Mouse (Mus musculus) urinary bladder, postnatal 10 days (tissue): ENCODE data around the gene Taf1.
A peak's percentile ranks its signal among the peaks of the same experiment; 100 is the strongest.
"Not testable (repeated sequence)": the region's sequence is repeated elsewhere in the genome, so short reads cannot be mapped to it uniquely, and the experiment has no call there.

ENCODE experiments used
- DNase-seq: peaks from one replicate; pipeline ENCODE4 v3.0.0; 2022; ENCODE audit warnings: low spot score

Taf1 gene

DNA sequence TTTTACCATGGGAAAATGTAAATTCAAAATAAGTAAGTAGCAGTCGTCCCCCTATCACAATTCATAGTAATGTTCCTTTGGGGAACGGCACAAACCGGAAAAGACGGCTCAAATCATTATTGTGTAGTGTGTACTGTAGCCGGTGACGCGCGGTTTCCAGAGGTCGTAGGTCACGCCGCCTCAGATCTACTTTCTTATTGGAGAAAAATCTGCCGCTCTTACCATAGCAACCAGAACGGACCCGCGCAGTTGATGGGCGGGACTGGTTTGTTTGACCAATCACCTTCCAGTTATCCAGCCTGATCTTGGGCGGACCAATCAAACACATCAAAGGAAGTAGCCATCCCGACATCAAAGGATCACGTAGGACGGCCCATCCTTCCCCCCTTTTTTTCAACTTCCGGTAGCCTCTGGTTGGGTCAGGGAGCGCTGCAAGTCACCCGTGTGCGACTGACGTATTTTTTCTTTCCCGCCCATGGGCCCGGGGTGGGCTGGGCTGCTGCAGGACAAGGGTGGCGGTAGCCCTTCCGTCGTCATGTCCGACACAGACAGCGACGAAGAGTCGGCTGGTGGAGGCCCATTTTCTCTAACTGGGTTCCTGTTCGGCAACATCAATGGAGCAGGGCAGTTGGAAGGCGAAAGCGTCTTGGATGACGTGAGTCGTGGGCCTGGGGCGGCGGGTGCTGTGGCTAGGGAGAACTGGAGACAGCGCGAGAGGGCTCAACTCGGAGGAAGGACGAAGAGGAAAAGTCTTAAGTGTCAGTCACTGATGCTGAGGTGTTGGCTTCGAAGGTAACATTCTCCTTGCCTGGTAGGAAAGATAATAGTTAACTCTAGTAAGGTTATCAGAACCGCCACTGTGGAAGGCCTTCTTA, at the start of gene Taf1:
Gene Taf1, plus strand, starts transcription at position 388 of the 875 bp plus-strand sequence.
- DNase-seq = peak; percentile 70

DNA sequence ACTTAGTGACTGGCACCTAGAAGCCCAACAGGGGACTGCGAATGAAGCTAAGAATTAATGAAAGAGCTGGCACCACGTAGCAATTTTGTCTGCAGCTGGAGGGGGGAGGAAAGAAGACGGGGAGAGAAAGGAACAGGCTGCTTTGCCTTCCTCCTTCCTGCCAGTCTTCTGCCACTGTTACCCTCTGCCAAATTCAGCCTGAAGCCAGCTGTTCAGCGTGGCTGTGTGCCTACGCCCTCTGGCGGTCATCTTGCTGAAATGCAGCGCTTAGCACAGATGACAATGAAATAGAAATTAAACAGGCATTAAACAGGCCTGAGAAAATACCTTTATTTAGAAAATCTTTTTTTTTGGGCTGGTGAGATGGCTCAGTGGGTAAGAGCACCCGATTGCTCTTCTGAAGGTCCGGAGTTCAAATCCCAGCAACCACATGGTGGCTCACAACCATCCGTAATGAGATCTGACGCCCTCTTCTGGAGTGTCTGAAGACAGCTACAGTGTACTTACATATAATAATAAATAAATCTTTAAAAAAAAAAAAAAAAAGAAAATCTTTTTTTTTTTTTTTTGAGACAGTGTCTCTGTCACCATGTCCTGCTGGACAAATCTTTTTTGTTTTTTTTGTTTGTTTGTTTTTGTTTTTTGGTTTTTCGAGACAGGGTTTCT, 45.9 kb upstream of the Taf1 start:
- DNase-seq = not testable (repeated sequence)

DNA sequence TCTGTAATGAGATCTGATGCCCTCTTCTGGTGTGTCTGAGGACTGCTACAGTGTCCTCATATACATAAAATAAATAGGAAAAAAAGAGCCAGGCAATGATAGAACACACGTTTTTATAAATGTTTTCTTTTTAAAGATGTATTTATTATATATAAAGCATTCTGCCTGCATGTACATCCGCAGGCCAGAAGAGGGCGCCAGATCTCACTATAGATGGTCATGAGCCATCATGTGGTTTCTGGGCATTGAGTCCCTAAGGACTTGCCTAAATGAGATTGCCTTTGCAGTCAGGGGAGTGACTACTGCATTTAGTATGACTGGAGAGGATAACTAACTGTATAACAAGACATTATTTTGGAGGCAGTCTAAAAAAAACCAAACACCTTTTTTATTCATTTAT, 27.9 kb upstream of the Taf1 start:
- DNase-seq = no peak

DNA sequence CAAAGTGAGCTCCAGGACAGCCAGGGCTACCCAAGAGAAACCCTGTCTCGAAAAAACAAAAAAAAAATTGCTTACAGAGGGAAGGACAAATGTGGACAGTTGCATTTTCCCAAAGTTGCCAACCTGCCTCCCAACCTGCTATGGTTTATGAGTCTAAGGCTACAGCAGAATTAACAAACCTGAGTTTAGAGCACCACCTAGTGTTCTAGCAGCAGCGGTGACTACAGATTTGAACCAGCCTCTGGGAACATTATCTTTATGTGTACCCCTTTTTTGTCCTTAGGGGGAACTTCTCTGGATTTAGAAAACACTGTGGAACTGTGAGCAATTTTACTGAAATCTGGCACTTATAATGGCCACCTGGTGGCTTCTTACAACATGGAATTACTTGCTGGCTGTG, 16.8 kb upstream of the Taf1 start:
- DNase-seq = no peak

DNA sequence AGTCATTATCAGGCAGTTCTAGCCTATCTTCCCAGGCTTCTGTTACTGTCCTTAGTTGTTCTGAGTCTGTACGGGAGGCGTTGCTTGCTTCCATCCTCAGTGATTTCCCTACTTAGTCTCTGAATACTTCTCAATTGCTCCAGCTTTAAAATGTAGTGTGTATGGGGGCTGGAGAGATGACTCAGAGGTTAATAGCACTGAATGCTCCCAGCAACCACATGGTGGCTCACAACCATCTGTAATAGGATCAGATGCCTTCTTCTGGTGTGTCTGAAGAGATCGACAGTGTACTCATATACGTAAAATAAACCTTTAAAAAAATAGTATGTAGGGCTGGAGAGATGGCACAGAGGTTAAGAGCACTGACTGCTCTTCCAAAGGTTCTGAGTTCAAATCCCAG, 14.5 kb upstream of the Taf1 start:
- no peak for DNase-seq

DNA sequence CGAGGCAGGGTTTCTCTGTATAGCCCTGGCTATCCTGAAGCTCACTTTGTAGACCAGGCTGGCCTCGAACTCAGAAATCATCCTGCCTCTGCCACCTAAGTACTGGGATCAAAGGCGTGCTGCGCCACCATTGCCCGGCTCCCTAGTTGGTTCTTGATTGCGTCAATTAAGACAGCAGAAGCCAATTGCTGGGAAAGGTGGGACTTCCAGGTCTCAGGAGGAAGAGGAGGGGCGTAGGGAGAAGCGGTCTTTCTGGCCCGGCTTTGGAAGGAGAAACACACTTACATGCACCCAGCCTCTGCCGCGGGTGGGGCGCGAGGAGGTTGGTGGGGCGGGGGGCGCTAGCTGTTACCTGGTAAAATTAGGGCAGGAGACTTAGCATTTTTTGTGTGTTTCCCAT, 10.5 kb upstream of the Taf1 start:
- no peak for DNase-seq

DNA sequence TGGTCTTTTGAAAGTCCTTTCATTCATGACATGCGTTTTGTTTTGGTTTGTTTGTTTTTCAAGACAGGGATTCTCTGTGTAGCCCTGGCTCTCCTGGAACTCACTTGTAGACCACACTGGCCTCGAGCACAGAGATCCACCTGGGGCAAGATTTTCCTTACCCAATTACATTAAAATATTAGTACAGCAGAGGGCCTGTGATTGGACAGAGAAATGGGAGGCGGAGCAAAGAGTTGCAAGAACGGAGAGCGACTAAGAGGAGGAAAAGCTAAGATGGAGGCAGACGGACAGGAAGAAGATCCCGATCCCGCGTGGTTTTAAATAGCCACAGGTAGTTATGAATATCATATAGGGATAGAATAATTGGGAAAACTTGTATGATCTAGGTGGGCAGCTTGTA, 5.2 kb upstream of the Taf1 start:
- DNase-seq = no peak

DNA sequence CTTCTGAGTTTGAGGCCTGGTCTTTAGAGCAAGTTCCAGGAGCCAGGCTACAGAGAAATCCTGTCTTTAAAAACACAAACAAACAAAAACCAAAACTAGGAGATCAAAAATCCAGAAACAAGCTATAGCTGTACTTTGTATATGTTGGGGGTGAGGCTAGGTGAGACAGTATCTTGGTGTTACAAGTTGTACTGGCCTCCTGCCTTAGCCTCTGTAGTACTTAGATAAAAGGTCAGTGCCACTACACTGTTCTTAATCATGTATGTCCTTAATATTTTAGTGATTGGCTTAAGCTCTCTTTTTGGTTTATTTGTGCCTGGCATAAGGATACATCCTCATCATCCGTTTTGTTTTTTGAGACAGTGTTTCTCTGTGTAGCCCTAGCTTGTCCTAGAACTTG, 52.9 kb downstream of the Taf1 start:
- DNase-seq = no peak

DNA sequence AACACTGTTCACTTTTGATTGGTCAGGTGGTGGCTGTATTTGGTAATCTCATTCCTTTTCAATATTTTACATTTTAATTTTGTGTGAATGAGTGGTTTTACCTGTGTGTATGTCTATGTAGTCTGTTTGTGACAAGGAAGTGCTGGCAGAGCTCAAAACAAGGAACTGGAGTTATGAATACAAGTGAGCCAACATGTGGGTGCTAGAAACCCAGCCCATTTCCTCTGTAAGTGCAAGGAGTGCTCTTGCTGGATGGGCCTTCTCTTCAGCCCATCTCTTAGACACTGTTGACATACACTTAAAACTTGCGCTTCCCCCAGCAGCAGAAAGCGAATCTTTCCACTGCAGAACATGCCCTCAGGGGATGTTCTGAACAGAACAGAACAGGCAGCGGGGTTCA, 83.6 kb downstream of the Taf1 start:
- no peak for DNase-seq

DNA sequence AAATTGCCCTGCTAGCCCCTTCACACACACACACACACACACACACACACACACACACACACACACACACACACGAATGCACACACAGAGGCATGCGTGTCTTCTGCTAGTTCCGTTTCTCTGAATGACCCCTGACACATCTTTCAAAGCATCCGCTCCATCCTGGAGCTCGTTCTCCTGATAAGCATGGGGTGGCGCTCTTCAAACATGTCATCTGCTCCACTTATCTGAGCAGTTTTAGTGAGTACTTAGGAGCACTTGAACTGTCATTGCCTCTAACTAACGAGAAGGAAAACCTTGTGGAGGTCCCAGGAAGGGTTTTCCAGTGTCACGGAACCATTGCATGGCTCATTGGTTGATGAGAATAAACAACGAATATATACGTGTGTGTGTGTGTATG, 85.4 kb downstream of the Taf1 start:
- no peak for DNase-seq

DNA sequence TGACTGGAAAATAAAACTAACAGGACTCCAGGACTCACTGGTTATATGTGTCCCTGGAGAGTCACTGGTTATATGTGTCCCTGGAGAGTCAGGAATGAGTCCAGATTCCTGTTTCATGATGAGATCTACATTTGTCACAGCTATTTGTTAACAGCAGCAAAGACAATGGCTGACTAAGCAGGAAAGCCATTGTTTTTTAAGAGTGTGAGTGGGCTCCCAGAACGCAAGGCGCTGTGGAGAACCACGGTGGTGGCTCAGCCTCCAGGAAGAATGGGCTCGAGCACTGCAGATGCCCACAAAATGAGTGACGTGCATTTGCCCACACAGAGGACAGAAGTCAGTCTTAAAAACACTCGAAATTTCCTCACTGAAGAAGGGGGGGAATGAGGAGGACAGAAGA, 87.8 kb downstream of the Taf1 start:
- no peak for DNase-seq

DNA sequence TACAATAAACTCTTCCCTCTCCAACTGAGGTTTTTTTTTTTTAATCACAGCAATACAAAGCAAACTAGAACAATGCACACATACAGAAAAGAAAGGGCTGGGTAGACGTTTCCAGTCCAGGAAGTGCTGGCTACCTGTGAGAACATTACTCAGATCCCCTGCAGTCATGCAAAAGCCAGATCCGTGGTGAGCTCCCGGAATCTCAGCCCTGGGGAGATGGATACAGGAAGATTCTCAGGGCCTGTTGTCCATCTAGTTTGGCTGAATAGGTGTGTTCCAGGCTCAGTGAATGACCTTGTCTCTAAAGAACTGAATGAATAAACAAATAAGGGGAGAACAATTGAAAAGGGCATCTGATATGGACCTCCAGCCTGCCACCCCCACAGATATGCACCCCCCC, 90.0 kb downstream of the Taf1 start:
- no peak for DNase-seq

DNA sequence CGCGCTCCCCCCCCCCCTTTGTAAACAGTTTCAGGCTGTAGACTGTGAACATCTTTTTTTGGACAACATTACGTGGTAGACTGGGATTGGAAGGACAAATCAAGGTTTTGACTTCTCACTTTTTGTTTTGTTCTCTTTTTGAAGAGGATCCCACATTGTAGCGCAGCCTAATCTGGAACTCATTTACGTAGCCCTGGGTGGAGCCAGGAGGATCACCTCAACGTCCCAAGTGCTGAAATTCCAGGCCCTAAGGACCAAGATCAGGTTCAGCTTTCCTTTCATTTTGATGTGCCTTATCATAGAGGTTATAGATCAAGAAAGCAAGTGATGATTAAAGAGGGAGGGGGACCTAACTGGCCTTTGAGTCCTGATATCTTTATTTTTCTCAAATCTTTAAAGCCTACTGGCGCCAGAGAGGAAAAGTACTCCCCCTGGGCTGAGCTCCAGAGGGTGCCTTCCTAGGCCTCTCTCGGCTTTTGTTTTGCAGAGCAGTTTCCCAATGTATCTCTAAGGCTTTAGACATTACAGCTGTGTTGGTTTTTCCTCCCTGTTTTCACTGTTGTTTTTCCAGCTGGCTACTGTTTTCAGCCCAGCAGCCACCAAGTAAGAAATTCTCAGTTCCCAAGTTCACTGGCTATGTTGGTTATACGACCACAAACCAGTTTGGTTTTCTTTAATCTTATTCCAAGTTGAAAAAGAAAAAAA, 104.4 kb downstream of the Taf1 start:
- no peak for DNase-seq

DNA sequence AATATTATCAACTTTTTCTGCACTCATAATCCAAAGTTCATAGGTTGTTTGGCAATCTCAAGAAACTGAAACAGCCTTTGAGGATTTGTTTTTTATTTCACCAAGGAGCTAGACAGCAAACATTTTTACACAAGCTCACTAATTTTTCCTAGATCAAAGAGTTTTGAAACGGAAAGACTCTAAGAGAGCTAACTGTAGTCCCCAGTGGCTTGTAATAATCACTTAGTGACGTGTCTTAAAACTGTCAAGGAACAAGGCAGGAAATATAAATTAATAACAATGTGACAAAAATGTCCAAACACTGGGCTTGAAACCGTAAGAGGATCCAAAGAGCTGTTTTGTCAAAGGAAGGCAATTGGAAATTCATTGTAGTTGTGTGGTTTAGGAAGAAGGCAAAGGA, 106.3 kb downstream of the Taf1 start:
- DNase-seq = no peak

DNA sequence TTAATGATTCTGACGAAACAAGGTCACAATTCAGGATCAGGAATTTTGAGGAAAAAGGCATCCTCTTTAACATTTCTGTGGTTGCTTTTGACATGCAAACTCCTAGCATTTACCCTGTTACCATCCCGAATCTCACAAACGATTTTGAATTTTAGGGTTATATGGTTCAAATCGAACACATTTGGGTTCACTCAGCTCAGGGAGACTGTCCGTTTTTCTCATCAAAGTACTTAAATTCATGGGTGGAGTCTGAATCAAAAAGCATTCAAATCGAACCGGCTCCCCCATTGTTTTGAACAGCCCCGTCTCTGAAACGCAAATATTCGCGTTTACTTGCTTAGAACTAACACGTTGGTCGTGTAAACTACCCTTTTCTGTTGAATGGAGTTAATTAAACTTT, 106.8 kb downstream of the Taf1 start:
- no peak for DNase-seq

DNA sequence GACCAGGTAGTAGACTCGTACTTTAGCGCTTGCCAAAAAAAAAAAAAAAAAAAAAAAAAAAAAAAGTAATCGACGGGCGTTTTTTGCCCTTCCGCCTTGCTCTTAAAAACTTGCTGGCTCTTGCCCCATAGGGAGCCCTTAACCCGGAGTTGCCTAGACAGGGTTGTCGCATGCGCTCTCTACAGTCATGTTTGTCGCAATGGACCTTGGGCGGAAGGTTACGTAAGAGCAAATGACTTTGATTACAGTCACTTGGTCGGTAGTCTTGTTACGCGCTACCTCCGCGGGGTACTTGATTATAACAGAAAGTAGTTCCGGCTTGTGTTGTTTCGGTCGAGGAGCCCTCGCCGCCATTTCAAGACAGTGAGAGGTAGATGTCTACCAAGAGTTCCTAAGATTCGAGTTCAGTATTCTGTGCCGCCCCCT, 107.2 kb downstream of the Taf1 start, which contains the start of gene Ogt:
Gene Ogt, plus strand, starts transcription at position 320 of the 426 bp plus-strand sequence.
- peak; percentile 35 for DNase-seq

DNA sequence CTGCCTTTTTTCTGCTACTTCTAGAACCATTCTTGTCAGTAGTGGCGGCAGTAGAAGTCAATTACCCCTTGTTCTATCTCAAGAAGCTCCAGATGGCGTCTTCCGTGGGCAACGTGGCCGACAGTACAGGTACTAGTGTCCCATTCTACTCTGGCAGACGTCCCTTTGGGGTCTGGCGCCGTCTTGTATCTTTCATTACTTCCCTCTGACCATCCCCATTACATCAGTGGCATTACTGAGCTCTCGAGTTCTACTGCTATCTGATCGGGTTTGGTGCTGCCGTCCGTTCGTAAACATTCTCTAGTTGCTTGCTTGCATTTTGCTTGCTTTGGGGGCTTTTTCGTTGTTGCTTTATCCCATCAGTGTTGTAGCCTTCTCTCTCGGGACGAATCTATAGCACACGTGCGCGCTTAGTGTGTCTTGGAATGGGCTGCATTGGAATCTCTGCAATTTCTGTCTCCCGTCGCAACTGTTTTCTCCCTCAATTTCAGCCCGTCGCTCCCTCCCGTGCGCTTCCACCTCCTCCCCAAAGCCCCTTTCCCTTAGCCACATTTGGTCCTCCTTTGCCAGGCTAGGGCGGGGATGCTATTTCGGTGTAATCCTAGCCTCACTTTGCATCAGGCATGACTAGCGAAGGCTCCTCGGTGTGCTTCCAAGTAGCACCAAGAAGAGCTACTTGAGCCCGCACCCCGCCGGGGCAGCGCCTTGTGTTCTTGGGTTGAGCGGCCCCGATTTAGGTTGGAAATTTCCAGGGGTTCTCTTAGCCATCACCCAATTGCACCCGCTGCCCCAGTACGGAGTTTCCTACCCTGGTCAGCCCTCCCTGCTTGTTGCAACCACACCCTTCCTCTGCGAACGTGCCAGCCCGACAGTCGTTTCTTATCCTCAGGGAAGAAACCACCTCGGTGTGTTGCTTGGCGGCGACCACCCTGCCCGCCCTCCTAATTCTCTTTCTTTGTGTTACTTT, 107.9 kb downstream of the Taf1 start:
- DNase-seq = no peak

DNA sequence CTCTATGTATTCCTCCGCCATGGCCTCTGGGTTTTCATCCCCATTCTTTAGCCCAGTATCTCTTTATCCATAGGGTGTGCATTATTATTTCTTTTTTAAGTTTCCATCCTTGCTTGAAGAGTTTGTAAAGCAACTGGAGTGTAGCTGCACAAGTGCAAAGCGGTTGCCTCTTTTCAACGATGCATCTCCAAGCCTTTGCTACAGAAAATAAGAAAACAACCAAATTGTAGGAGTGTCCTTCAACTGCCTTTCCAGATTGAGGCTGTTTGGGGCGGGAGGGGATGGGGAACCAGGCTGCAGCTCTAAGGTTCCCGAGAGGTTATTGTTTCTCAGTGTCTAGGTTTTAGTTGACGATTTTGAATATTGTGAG, 108.6 kb downstream of the Taf1 start:
- no peak for DNase-seq

DNA sequence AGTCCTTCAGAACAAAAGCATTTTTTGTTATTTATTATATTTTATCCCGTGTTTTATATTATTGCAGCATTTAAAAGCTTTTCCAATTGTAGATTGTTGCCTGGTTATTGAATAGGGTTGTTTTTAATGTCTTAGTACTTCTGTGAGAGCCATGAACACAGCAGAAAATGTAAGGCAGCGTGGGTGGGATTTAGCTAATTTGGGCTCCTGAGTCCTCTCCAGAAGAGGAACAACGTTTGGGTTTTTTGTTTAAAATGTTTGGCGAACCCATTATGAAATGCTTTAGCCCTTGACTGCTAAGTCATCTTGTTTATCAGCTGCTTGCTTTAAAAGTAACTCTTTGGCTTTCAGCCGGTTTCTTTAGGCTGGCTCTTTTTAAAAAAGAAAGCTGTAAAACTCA, 109.6 kb downstream of the Taf1 start:
- DNase-seq = no peak

DNA sequence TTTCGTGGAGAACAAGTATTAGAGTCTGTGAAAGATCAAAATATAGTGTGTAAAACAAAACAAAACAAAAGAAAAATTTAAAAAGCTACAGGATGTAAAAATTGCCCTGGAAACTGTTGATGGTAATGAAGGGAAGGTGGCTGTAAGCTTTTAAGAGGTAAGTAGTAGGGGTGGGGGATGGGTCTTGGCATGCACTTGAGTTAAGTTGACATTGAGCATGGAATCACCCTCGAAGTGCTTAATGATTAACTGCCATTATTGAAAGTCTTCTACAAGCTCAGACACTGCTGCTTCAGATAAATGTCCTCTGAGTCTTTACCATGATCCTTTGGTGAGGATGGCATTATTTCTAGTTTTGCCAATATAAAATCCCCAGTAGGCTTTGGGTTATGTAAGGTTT, 112.8 kb downstream of the Taf1 start:
- no peak for DNase-seq

DNA sequence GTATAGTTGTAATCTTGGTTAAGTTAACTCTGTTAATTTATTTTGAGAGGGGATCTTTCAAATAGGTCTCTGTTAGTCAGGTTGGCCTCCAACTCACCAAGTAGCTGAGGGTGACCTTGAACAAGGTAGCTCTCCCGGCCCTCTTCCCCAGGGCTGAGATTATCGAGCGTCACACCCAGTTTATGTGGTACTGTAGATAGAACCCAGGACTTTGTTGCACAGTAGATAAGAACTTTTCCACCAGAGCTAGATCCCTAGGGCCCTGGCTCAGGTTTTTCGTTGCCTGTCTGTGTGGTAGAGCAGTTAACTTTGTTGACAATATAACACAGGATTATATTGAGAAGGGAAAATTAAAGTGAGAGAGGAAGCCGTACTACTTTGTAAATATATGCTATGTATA, 114.1 kb downstream of the Taf1 start:
- no peak for DNase-seq
